Mouse (Mus musculus) CH12.LX (cell line): ENCODE measurements around the gene Ccl7.

ENCODE experiments used
- CHD1 ChIP-seq: IDR thresholded peaks from 2 replicates; pipeline ENCODE4 v1.6.1; 2012; ENCODE audit warnings: low read depth, low read length, improper control_type of control experiment, inconsistent platforms
- CTCF ChIP-seq, 2 experiments: IDR thresholded peaks in 1 of 2; conservative IDR thresholded peaks in 1 of 2; 2 replicates each; pipeline ENCODE4 v1.5.1; 2011 to 2012; ENCODE audit warnings: low read depth in 2 of 2, low read length in 2 of 2, improper control_type of control experiment in 1 of 2, inconsistent platforms in 1 of 2, mild to moderate bottlenecking in 1 of 2, moderate library complexity in 1 of 2
- EP300 ChIP-seq: IDR thresholded peaks from 2 replicates; pipeline ENCODE4 v1.6.1; 2011; ENCODE audit warnings: low read length, improper control_type of control experiment
- ETS1 ChIP-seq: conservative IDR thresholded peaks from 2 replicates; pipeline ENCODE4 v1.6.1; 2012; ENCODE audit warnings: low read depth, mild to moderate bottlenecking, inconsistent platforms, low read length, improper control_type of control experiment, moderate library complexity
- GABPA ChIP-seq: IDR thresholded peaks from 2 replicates; pipeline ENCODE4 v1.6.1; 2012; ENCODE audit warnings: low read depth, low read length, improper control_type of control experiment, inconsistent platforms; ENCODE audit not compliant: insufficient replicate concordance
- HCFC1 ChIP-seq: IDR thresholded peaks from 2 replicates; pipeline ENCODE4 v1.6.1; 2012; ENCODE audit warnings: low read depth, mild to moderate bottlenecking, inconsistent platforms, low read length, improper control_type of control experiment
- MAFK ChIP-seq: IDR thresholded peaks from 2 replicates; pipeline ENCODE4 v1.6.1; 2011; ENCODE audit warnings: low read length, improper control_type of control experiment; ENCODE audit not compliant: insufficient replicate concordance
- NRF1 ChIP-seq: IDR thresholded peaks from 2 replicates; pipeline ENCODE4 v1.6.1; 2014; ENCODE audit warnings: low read depth, mild to moderate bottlenecking, inconsistent platforms, low read length, improper control_type of control experiment, moderate library complexity
- POLR2A ChIP-seq: IDR thresholded peaks from 2 replicates; pipeline ENCODE4 v1.6.1; 2011; ENCODE audit warnings: low read depth, mild to moderate bottlenecking, improper control_type of control experiment, low read length
- POLR2AphosphoS2 ChIP-seq: IDR thresholded peaks from 2 replicates; pipeline ENCODE4 v1.6.1; 2011; ENCODE audit warnings: low read depth, low read length, improper control_type of control experiment
- SMC3 ChIP-seq: IDR thresholded peaks from 2 replicates; pipeline ENCODE4 v1.6.1; 2011; ENCODE audit warnings: low read depth, low read length, improper control_type of control experiment
- TBP ChIP-seq: conservative IDR thresholded peaks from 2 replicates; pipeline ENCODE4 v1.6.1; 2011; ENCODE audit warnings: low read depth, low read length, improper control_type of control experiment
- ZMIZ1 ChIP-seq: IDR thresholded peaks from 2 replicates; pipeline ENCODE4 v1.6.1; 2012; ENCODE audit warnings: low read depth, mild to moderate bottlenecking, inconsistent platforms, low read length, improper control_type of control experiment

DNA sequence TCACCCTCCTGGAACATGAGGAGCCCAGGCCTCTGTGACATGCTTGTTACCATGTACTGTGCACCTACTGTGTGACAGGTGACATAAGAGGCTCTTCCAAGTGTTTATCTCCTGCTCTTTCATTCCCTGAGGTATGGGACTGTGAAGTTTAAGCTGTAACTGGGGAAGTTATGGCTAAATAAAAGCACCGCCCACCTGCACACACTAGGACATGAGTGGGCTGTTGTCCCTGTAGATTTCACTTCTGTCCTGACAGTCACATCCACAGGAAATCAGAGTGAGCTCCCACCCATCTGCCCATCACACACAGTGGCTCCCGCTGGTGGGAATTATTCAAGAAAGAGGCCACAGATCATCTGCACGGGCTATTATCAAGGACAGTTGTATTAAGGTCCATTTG lies 35.4 kb upstream of the Ccl7 start:
- TF ChIP-seq CTCF (conservative IDR thresholded peaks at IDR 0.05 in 1 of 2, IDR thresholded peaks at IDR 0.05 in 1 of 2; ENCODE audit: low read depth in 2 of 2, low read length in 2 of 2) (no peak), POLR2A (no peak), SMC3 (no peak), GABPA (no peak), MAFK (no peak), ETS1 (no peak), CHD1 (no peak), NRF1 (no peak), EP300 (no peak), TBP (no peak), ZMIZ1 (no peak), HCFC1 (no peak), POLR2AphosphoS2 (no peak)
